Mouse (Mus musculus) E14TG2a.4 (cell line): Measurements from ENCODE around the gene Kctd13.

Experiments used
- CTCF ChIP-seq: conservative IDR thresholded peaks from 2 replicates; pipeline ENCODE4 v1.5.1; 2014; ENCODE audit warnings: low read length
- NANOG ChIP-seq: IDR thresholded peaks from 2 replicates; pipeline ENCODE4 v1.6.1; 2014; ENCODE audit warnings: borderline replicate concordance, low read length, mixed read lengths
- POU5F1 ChIP-seq: IDR thresholded peaks from 2 replicates; pipeline ENCODE4 v1.6.1; 2014; ENCODE audit warnings: low read length, borderline replicate concordance

- TF ChIP-seq CTCF = peak; percentile 60
- no peak for TF ChIP-seq NANOG
- no peak for TF ChIP-seq POU5F1
Observed at GRCm38 (mm10) chr7:126946530-126946929, 17.9 kb downstream of the Kctd13 start.
